Mouse (Mus musculus): Measurements from ENCODE around the gene Chd4. TPM values are rescaled to one million over a fixed set of nuclear protein-coding genes. Genes with fewer than 3 reads are reported as not detected.
"Not testable (repeated sequence)": the region's sequence is repeated elsewhere in the genome, so short reads cannot be mapped to it uniquely, and the experiment has no call there.

Chd4 gene
- total RNA-seq, 2 experiments from 2014 or later: 75.1 to 84.3 TPM

DNA sequence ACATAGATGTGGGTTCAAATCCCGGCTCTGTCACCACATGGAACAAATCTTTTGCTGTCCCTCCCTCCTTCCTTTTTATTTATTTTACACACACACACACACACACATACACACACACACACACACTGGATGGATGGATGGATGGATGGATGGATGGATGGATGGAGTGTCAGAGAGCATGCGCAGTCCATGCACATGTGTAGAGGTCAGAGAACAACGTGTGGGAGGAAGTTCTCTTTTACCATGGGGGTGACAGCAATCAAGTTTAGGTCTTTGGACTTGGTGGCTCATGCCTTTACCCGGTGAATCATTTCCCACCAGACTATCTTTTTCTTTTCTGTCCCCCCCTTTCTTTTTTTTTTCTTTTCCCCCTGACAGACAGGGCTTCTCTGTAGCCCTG is 57.9 kb downstream of the Chd4 start:
- DNase-seq: no peak
- intact Hi-C loops (cut with DNase I; ENCODE audit: low total_unique reads): no loop called here

DNA sequence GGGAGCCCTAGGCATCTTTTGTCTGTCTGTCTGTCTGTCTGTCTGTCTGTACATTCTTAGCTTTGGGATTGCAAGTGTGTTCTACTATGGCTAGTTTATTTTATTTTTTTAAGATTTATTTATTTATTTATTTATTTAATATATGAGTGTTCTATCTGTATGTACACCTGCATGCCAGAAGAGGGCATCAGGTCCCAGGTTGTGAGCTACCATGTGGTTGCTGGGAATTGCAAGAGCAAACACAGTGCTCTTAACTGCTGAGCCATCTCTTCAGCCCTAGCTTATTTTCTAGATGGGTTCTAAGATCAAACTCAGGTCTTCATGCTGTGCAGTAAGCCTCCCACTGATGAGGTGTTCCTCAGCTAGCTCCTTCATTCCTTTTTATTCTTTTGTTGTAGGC is 58.8 kb downstream of the Chd4 start:
- intact Hi-C loops (cut with DNase I; ENCODE audit: low total_unique reads): no loop called here
- no peak for DNase-seq

DNA sequence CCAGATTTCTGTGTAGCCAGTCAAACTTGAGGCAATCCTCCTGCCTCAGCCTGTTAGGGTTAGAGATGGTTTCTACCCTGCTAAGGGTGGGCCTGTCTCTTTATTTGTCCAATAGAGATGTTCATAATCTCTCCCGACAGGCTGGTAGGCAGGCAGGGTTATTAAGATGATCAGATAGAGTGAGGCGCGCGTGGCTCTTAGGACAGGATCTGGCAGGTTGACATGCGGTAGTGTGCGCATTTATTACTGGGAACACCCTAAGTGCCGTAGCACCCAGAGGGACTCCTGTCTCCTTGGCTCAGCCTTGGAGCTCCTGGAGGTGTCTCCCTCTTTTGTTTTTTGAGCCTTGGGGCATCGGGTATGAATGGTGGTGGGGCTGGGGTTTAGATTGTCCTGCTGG is 59.5 kb downstream of the Chd4 start:
- intact Hi-C loops (cut with DNase I; ENCODE audit: low total_unique reads): no loop called here
- no peak for DNase-seq

DNA sequence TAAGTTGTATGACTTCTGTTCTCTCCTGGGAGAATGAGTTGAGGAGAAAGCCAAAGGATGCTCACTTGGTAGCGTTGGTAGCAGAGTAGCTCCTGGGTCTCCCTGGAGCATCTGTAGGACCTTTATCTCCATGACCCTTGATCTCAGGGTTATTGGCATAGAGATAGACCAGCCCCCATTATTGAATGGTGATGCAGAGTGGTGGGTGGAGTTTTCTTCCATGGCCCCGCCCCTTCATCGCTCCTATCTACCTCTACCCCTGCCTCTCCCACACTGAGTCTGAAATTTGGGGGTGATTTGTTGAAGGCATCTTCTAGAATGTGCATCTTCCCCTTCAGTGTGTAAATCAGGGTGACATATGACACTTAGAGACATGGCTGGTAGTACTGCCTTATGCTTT is 60.7 kb downstream of the Chd4 start:
- intact Hi-C loops (cut with DNase I; ENCODE audit: low total_unique reads): no loop called here
- no peak for DNase-seq

DNA sequence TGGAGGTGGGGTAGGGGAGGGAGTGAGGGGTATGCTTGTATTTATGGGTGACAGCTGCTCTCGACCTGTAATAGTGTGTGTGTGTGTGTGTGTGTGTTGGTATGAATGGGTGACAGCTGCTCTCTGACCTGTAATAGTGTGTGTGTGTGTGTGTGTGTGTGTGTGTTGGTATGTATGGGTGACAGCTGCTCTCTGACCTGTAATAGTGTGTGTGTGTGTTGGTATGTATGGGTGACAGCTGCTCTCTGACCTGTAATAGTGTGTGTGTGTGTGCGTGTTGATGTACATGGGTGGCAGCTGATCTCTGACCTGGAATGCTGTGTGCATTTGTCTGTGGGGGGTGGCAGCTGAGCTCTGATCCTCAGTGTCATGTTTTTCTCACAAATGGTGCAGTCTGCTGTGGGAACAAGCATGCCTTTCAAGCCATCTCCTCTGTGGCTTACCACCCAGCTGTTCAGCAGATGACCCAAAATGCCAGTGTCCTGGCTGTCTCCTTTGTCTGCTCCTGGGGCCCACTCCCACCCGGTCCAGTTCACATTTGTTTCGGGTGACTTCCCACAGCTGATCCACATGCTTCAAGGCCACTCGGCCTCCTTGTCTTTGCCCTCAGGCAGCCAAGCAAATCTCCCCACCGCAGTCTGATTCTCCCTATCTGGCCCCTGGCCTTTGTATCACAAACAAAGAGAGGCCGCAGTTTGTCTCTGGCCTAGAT is 61.3 kb downstream of the Chd4 start:
- intact Hi-C loops (cut with DNase I; ENCODE audit: low total_unique reads): no loop called here
- DNase-seq: no peak

DNA sequence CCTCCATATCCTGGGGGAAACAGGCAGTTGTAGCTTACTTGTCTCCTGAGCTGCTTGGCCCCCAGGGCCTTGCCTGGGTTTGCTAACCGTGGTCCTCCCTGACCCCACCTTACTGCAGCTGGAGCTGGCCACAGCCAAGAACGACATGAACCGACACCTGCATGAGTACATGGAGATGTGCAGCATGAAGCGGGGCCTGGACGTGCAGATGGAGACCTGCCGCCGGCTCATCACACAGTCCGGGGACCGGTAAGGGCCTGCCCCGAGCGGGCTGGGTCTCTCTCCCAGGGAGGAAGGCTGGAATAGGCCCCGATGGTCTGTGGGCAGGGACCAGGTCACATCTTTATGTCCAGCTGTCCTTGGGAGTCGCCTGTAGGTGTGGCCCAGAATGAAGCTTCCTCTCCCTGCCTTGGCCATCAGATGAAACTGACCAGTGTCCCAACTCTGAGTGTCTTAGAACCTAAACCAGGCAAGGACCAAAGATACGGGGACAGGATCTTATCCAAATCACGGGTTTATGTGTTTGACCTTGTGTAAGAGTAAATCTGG is 63.2 kb downstream of the Chd4 start:
- intact Hi-C loops (cut with DNase I; ENCODE audit: low total_unique reads): no loop called here
- DNase-seq: no peak

DNA sequence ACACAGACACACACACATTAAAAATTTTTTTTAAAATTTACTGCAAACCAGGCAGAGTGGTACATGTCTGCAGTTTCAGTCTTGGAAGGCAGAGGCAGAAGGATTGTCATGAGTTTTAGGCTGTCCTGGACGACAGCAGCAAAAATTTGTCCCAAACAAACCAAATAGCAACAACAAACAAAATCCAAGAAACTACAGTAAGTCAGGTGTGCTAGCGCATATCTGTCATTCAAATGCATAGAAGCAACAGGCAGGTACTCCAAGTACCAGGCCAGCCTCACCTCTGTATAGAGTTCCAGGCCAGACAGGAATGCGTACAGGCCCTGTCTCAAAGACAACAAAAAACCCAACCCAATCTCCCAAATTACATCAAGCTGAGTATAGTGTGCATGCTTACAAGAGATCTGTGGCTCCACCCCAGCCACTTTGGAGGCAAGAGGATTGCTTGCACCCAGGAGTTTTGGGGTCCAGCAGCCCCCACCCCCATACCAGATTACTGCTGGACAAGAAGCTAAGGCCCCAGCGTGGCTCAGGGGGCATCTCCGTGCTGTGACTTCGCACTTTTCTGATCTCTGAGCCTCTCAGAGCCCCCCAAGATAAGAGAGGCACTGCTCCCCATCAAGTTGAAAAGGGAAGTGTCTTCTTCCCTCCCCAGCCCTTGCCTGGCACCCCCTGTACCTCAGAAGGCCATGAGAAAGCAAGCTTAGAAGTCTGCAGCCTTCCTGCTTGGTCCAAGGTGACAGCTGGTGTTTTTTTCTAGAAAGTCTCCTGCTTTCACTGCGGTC is 64.2 kb downstream of the Chd4 start:
- intact Hi-C loops (cut with DNase I; ENCODE audit: low total_unique reads): no loop called here

DNA sequence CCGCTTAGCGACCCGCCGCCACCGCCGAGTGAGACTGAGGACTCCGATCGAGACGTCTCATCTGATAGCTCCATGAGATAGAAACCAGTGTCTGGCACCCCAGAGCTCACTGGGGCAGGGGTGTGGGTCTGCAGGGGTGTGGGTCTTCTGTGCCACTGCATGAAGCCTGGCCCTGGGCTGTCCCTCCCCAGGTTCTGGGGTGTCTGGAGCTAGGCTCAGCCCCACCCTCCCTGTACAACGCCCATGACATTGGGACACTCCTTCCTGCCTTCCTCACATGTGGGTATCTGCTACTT is 64.7 kb downstream of the Chd4 start:
- no peak for DNase-seq
- intact Hi-C loops (cut with DNase I; ENCODE audit: low total_unique reads): no loop called here

More for the DNA sequence above, 64.2 kb downstream of the Chd4 start:
- DNase-seq: no peak

DNA sequence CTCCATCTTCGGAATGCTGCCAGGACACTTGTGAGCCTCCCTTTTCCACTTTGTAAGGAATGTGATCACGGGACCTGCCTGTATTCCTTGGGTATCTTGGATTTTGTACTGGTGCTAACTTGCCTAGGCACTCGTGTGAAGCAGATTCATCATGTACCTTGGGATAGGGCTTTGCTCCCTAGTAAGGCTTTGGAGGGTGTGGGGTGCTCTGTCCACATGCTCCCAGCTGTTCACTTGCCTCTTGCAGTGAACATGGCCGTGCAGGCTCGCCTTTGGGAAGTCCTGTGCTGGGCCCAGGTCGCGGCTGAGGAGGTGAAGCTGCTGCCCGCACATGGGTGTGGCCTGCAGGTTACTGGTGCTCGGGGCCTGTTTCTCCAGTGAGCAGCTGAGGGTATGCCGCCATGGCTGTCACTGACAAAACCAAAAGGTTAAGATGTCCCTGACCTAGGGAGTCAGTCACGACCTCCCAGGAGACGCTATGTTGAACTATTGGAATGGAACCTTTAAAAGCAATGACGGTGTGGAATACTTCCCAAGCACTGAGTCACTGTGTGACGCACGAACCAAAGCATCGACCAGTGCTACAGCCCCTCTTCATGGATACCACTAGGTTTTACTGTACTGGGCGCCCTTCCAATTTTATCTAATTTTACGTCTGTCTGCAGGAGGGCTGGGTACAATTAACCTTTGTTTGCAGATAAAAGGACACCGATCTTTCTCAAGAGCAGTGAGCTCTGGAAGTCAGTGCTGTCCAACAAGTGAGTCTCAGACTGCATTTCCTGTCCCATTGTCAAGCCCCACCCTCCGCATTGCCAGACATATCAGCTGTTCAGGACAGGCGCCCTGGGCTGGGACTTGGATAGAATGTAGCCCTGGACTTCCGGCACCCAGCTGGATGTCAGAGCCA is 65.3 kb downstream of the Chd4 start:
- peak; percentile 77 for DNase-seq
- intact Hi-C loops (cut with DNase I; ENCODE audit: low total_unique reads): no loop called here

DNA sequence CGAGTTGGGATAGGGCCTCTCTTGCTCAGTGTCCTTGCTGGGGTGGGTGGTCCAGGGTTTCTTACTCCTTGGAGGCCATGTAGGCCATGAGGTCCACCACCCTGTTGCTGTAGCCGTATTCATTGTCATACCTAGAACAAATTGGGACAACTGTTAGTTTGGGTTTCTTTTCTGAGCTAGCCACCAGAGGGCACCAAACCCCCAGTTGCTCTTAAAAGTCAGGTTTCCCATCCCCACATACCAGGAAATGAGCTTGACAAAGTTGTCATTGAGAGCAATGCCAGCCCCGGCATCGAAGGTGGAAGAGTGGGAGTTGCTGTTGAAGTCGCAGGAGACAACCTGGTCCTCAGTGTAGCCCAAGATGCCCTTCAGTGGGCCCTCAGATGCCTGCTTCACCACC is 66.2 kb downstream of the Chd4 start:
- peak; percentile 64 for DNase-seq
- intact Hi-C loops (cut with DNase I; ENCODE audit: low total_unique reads): not testable (repeated sequence)

DNA sequence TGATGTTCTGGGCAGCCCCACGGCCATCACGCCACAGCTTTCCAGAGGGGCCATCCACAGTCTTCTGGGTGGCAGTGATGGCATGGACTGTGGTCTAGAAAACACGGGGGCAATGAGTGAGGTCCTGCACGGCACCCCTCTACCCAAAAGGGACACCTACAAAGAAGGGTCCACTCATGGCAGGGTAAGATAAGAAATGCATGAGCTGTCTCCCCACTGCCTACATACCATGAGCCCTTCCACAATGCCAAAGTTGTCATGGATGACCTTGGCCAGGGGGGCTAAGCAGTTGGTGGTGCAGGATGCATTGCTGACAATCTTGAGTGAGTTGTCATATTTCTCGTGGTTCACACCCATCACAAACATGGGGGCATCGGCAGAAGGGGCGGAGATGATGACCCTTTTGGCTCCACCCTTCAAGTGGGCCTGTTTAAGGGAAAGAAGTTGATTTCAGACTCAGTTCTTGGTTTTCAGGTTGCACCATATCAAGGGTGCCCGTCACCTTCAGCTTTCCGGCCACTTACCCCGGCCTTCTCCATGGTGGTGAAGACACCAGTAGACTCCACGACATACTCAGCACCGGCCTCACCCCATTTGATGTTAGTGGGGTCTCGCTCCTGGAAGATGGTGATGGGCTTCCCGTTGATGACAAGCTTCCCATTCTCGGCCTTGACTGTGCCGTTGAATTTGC is 67.0 kb downstream of the Chd4 start:
- DNase-seq; intact Hi-C loops (cut with DNase I; ENCODE audit: low total_unique reads): not testable (repeated sequence)

DNA sequence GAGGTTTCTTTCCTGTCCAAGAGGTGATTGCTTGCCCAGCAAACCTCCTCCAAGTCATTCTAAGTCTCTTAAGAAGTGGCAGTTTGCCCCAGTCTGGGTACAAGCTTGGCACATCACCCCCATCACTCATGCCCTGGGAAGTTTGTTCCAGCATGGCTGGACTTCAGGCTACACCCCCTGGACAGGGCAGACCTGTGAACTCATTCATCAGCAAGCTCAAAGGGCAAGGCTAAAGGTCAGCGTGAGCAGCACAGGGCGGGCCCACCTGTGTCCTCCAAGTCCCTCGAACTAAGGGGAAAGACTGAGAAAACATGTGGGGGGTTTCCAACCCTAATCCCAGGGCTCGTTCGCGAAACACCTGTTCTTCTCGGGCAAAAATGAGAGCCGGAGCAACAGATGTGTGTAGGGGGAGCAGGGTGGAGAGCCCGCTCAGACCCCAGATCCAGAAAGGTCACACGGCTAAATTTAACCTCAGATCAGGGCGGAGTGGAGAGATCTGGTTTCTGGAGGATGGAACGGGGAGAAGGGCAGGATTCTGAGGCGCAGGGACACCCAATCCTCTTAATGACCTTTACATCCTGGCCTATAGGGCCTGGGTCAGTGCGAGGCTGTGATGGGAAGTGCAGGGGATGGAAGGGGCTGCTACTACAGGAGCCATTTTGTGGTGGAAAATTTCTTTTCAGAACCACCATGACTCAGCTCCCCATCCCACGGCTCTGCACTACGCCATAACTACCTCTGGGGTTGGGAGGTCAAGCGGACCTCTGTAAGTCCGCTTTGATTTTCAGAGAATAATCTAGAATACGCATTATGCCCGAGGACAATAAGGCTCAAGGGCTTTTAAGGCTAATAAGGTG is 68.2 kb downstream of the Chd4 start:
- peak; percentile 58 for DNase-seq
- intact Hi-C loops (cut with DNase I; ENCODE audit: low total_unique reads): no loop called here

DNA sequence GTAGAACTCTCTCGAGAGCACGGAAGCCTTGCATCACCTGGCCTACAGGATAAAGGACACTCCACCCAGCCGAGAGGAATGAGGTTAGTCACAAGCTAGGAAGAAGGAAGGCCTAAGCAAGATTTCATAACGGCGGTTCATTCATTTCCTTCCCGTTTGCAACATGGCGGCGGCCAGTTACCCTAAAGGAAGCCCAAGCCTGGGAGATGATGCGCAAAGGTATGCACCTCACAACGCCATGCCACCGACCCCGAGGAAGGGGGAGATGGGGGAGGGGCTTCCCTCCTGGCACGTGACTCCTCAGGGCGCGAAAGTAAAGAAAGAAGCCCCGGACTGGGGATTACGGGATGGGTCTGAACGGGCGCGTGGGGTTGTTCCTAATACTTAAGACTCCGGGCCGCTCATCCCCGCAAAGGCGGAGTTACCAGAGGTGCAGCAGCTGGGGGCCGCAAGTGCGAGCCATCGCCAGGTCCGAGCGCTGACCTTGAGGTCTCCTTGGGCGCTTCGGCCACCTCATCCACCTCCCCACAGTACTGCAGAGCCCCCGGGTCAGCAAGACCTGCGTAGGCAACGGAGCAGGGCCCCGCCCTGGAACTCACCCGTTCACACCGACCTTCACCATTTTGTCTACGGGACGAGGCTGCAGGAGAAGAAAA is 69.0 kb downstream of the Chd4 start:
- intact Hi-C loops (cut with DNase I; ENCODE audit: low total_unique reads): no loop called here
- DNase-seq: peak; percentile 55

DNA sequence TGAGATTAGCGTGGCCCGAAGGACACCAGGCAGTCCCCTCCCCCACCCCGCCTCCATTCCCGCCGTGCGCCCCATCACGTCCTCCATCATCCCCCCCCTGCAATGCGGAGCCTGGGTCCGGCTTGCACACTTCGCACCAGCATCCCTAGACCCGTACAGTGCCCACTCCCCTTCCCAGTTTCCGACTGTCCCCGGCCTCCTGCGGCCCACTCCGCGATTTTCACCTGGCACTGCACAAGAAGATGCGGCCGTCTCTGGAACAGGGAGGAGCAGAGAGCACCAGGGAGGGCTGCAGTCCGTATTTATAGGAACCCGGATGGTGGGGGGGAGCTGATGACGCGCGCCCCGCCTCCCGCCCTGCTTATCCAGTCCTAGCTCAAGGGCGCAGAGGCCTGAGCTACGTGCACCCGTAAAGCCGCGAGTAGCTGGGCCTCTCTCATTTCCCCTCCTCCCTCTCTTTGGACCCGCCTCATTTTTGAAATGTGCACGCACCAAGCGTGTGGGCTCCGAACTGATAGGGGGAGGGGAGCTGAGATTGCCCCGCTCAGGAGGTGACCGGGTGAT is 69.6 kb downstream of the Chd4 start:
- DNase-seq: peak; percentile 97
- intact Hi-C loops (cut with DNase I; ENCODE audit: low total_unique reads): no loop called here

DNA sequence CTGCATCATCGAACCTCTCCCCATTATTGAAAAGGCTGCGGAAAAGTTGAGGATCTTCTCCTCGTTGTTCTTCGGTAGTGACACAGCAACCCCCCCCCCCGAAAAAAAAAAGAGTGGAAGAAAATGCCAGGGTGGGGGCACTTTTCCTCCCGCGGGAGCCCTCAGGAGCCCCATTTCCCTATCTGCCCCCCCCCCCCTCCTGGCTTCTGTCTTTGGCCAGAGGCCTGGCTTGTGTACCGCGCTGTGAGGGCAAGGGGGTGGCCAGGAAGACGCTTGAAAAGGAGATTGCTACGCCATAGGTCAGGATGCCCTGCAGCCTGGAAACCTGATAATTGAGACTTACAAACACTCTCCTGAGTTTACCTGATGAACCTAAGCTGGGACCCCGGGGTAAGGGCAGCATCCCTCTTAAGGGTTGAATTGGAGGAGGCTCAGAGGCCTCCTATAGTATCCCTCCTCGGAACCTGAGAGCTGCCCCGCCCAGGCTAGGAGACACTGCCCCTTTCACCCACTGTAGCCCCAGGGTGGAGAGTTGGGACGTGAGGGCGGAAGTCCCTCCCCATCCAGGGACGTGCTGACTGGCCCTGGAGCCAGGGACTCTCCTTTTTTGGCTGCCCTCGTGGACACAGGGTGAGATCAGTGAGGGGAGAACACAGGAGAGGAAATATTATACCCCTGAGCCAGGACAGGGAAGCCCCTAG is 70.4 kb downstream of the Chd4 start, which contains the start of gene Gapdh:
Gene Gapdh (minus strand): TSS at position 417 of the 701 bp plus-strand sequence.
- intact Hi-C loops (cut with DNase I; ENCODE audit: low total_unique reads): no loop called here
- DNase-seq: peak; percentile 92

DNA sequence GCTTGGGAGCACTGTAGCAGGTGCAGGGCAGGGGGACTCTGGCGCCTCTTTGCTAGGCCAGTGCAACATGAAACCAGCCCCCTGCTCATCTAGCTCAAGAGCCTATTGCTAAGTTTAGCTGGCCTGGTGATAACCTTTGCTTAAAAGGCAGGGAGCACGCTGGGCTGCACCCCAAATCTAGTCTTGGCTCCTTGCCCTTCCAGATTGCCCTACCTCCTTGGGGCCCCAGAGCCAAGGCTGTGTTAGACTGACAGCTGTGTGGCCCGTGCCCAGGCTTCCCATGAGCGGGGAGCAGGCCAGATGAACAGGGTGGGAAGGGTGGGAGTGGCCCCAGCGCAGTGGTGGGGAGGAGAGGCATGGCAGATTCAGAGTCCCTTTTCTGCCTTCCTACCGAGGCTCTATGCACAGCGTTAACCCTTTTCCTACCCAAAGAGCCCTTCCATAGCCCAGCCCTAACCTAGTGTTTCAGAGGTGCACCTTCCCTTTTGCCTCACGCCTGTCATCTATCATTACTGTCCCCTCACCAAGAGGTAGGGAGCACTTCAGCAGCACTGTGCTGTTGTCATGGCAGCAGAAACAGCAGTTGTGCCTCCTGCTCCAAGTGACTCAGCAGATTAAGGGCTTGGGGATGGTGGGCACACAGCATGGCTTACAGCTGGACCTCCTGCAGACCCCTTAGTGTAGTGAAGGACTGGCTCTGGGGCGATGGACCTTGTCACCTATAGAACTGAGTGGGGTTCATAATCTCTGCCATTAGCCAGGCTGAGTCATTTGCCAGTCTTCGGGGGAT is 71.3 kb downstream of the Chd4 start:
- DNase-seq: peak; percentile 88
- intact Hi-C loops (cut with DNase I; ENCODE audit: low total_unique reads): no loop called here
